In the genomic region with DNA sequence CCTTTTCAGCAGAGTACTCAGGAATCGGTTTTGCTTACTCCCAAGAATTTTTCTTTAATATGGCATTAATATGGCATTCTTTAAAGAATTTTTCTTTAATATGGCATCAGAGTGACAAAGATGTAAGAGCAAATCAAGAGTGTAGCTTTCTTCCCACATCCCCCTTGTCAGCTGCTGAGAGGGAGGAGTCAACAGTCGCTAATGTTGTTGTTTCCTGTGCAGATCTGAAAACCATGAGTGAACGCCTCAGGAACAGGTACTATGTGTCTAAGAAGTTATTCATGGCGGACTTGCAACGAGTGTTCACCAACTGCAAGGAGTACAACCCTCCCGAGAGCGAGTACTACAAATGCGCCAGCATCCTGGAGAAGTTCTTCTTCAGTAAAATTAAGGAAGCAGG, we compare ENCODE assay signal across 17 mouse cellular contexts.
"Had no signal": no experiment of that assay in that cellular context is flagged by ENCODE, and none has a peak within 500 bp of the region (broad histone marks: within the 10 kb centered on the region; RNA-seq: fewer than 3 reads in every experiment).

No protein-coding gene starts in this region.

- H3K4me2 ChIP-seq: liver, embryonic 15.5 days; lung, embryonic 15.5 days; midbrain, embryonic 11.5 days; midbrain, embryonic 15.5 days; neural tube, embryonic 12.5 days; stomach, embryonic 15.5 days had no signal

- H3K27ac ChIP-seq: liver, embryonic 15.5 days; lung, embryonic 15.5 days; macrophage; midbrain, embryonic 15.5 days; neural tube, embryonic 12.5 days; stomach, embryonic 15.5 days had no signal

- DNase-seq: liver, postnatal 0 days; lung, adult 2 months; lung, postnatal 14 days; lung, postnatal 36 days; right cerebral cortex, postnatal 14 days; thymus, adult 18-20 months; thymus, postnatal 14 days; thymus, postnatal 36 days had no signal

- H3K9me3 ChIP-seq: liver, embryonic 15.5 days; lung, embryonic 15.5 days; megakaryocyte, embryonic 14.5 days; midbrain, embryonic 15.5 days; neural tube, embryonic 12.5 days; stomach, embryonic 15.5 days had no signal

- H3K4me3 ChIP-seq: liver, embryonic 15.5 days; lung, embryonic 15.5 days; megakaryocyte, embryonic 14.5 days; midbrain, embryonic 15.5 days; neural tube, embryonic 12.5 days; stomach, embryonic 15.5 days had no signal

- H3K4me1 ChIP-seq: liver, embryonic 15.5 days; lung, embryonic 15.5 days; midbrain, embryonic 15.5 days; neural tube, embryonic 12.5 days; stomach, embryonic 15.5 days had no signal

- H3K27me3 ChIP-seq: liver, embryonic 15.5 days; lung, embryonic 15.5 days; megakaryocyte, embryonic 14.5 days; midbrain, embryonic 15.5 days; neural tube, embryonic 12.5 days; stomach, embryonic 15.5 days had no signal

- ATAC-seq: liver, postnatal 0 days; lung, postnatal 0 days; midbrain, embryonic 15.5 days had no signal

- H3K36me3 ChIP-seq: midbrain, embryonic 15.5 days had no signal

- H3K9ac ChIP-seq: liver, embryonic 15.5 days; liver, postnatal 0 days; lung, embryonic 15.5 days; midbrain, embryonic 15.5 days; neural tube, embryonic 12.5 days; stomach, embryonic 15.5 days had no signal
